Mouse (Mus musculus) urinary bladder, postnatal 4 days (tissue): ENCODE measurements around the gene Kmt2e.

Experiments
- DNase-seq, 2 experiments: peaks; one replicate each; pipeline ENCODE4 v3.0.0; 2021 to 2022; ENCODE audit warnings: low spot score in 2 of 2

Gene Kmt2e

GRCm38 (mm10) chr5:23433720-23434597, at the start of gene Kmt2e:
Gene Kmt2e, plus strand, starts transcription at chr5:23434441.
- DNase-seq = peak; percentile 90 to 93

DNA sequence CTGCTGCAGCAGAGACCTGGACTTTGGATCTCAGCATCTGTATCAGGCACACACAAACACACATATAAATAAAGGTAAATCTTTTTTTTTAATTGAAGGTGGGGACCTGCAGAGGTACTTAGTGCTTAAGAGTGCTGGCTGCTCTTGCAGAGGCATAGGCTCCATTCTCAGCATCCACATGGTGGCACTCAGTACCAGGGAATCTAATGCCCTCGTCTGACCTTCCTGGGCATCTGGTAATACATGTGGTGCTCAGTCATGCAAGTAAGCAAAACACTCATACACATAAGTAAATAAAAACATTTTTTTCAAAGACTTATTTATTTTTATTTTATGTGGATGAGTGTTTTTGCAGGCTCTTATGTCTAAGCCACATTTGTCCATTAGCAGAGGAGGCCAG, 49.1 kb upstream of the Kmt2e start:
- no peak for DNase-seq

DNA sequence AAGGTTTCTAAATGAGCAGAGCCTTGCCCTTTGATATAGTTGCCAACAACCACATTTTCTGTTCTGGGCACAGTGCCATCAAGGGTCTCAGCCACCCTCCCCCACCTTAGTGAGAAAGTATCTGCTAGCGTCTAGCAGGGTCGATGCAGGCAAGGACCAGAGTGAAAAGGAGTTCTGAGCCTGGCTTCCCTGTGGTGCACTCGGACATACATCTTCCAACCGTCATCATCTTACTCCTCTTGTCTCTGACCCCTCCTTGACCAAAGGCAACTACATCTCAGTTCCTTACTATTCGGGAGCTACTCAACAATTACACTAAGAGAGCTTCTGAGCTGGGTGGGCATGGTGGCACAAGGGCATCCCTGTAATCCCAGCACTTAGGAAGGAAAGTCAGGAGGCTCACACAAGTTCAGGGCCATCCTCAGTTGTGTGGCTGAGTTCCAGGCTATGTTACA, 48.5 kb upstream of the Kmt2e start:
- no peak for DNase-seq

GRCm38 (mm10) chr5:23386562-23387312, 47.5 kb upstream of the Kmt2e start:
- peak; percentile 75 to 77 for DNase-seq

DNA sequence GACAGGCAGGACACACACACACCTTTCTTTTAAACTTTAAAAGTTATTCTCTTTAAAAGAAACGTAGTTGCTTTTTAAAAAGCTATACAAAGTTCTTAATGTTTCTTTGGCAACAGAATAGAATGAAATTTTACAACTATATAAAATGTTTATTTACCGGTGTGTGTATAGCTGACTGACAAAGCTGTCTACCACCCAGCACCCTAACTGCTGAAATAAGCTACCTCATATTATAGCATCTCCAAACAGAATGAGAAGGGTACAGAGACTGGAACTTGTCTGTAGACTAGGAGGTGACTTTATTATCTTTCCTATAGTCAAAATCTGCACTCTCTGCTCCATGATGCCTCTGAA, 47.0 kb upstream of the Kmt2e start:
- DNase-seq = no peak

DNA sequence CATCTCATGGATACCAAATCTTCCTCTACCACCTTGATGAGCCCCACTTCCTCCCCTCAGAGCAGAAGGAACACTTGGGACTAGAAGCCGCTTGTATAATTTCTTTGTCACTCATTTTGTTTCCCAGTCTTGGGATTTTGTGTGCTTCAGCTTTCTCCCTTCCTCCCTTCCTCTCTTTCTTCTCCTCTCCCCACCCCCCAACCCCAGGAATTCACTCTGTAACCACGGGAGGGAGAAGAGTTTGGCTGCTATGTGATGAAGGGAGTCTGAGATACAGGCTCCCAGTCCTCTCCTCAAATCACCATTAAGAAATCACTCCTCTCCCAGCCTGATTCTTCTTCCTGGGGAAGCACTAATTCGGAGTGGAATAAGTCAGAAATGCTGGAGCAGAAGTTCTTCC, 46.1 kb upstream of the Kmt2e start:
- DNase-seq = no peak

DNA sequence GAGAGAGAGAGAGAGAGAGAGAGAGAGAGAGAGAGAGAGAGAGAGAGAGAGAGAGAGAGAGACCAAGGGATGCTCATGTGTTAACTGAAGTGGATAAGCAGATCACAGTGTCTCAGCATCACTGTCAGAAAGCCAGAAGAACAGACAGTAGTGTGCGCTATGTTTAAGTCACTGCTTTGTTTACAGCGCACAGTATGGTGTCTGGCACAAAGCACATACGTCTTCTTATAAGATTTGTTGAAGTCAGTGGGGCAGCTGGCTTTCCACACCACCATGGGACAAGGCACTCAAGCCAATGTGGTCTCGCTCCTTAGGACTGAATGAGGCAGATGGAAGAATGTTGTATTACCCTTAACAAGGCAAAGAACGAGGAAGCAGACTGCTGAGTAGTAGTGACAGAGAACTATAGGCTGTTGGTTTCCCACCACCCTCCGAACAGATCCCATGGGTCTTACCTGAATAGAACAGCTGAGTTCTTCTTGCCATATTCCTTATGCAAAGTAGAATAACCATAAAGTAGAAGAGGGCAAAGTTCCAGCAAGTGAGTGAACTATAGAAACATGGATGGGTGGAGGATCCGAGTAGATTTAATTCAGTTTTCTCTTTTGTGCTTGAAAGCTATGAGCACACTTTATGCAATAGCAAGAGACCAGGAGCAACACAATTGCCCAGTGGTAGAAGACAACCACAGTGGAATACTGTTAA, 44.5 kb upstream of the Kmt2e start:
- no peak for DNase-seq

DNA sequence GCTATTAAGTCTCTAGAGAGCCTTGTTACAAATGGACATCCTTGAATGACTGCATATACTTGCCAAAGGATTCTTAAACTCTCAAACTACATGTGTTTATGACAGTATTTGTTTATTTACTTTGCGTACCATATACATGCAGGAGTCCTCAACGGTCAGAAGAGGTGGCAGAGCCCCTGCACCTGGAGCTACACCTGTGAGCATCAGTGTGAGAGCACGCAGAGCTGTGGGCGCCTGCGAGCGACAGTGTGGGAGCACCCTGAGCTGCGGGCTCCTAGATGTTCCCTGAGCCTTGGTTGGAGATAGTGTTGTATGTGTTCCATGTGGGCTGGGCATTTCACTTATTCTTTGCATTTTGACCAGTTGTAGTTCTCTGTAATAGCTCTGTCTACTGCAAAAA, 42.5 kb upstream of the Kmt2e start:
- no peak for DNase-seq

- DNase-seq = no peak
Measured at GRCm38 (mm10) chr5:23393870-23394269, 40.4 kb upstream of the Kmt2e start.

GRCm38 (mm10) chr5:23394366-23395145, 39.7 kb upstream of the Kmt2e start:
- DNase-seq = no peak

GRCm38 (mm10) chr5:23395721-23396120, 38.5 kb upstream of the Kmt2e start:
- DNase-seq = no peak

GRCm38 (mm10) chr5:23396756-23397155, 37.5 kb upstream of the Kmt2e start:
- no peak for DNase-seq

DNA sequence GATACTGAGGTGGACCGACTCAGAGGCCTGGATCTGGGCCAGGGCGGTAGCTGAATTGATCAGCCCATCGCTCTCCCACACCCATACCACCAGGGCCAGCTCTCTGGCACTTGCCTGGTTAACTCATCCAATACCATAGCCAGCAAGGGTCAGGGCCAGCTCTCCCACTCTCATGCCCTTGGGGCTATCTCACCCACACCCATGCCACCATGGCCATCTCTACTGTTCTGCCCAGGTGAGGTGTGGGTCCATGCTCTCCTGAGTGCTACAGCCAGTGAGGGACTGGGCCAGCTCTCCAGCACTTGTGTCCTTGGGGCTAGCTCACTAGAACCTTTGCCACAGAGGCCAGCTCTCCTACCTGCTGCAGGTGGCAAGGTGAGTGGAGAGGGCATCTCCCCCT, 34.1 kb upstream of the Kmt2e start:
- DNase-seq = no peak

DNA sequence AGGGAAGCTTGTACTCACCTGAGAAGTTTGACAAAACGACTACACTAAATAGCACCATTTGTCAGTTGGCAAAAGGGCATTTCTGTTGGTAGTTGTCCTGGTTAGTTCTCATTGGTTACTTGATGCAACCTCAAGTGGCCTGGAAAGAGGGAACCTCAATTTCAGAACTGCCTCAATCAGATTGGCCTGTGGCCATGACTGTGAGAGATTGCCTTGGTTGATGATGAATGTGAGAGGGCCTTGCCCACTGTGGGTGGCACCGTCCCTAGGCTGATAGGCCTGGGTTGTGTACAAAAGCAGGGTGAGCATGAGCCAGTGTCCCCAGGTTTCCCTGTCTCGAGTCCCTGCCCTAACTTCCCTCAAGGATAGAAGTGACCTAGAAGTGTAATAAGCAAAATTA, 33.4 kb upstream of the Kmt2e start:
- no peak for DNase-seq

- DNase-seq = no peak
Measured at GRCm38 (mm10) chr5:23401368-23401767, 32.9 kb upstream of the Kmt2e start.

DNA sequence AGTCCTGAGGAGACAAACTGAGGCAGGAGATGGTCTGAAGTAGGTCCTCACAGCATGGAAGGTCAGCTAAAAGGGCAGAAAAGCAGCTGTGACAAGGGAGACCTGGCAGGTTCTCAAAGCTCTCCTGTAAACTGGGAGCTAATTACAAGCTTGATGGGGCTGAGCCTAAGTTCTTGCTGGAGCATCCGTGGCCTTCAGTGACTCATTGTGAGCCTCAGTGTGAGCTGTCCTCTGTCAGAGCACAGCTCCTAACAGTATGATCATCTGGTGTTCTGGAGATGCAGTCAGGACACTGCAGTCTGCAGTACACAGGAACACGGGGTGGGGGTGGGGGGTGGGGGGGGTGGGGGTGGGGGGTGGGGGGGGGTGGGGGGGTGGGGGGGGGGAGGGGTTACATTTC, 32.2 kb upstream of the Kmt2e start:
- DNase-seq = no peak

GRCm38 (mm10) chr5:23403161-23403560, 31.1 kb upstream of the Kmt2e start:
- DNase-seq = no peak

DNA sequence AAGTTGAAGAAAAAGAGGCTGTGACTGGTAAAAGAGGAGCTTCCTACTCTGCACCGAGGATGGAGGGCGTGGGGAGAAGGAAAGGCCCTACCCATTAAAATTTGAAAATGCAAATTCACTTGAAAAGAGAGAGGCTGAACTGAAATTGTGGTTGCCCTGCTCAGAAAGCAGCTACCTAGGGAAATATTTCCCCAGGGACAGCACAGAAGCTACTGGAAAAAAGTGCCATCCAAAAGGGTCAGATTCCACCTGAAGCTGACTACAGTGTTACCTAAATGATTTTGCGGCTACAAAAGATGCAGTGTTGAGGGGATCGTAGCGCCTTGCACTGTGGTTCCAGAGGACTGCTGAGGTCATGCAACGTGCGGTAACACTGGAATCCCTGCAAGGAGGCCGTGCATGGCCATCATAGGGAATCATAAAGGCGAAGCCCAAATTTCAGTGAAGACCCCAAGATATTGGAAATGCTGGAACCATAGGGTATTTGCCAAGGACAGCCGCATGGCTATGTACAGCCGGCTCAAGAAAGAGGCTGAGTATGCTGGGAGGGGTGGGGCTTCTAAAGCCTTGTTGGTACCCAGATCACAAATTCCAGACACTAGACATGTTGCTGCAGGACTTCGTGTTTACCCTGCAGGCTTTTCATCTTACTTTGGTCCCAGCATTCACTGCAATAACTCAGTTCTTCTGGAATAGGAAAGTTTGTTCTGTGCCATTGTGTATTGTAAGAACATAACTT, 28.4 kb upstream of the Kmt2e start:
- DNase-seq = no peak

GRCm38 (mm10) chr5:23406405-23406745, 27.9 kb upstream of the Kmt2e start:
- no peak for DNase-seq

DNA sequence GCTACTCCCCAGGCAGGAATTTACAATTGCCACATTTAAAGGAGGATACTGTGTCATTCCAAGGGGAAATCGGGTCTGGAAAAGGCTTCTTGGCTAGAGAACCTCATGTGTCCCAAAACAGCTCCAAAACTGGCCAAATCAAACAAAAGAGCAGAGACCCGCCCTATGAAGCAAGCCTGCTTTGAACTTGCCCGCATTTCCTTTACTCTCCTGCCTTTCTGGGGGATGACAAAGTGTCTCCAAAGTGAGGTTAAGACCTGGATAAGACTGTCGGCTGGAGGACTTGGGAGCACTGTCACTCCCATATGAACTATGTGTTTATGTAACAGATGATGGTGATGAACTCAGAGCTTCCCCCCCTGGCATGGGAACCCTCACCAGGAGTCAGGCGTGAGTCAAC, 26.1 kb upstream of the Kmt2e start:
- no peak for DNase-seq
